Mouse (Mus musculus) right cerebral cortex, adult 2 months (tissue): Measurements from ENCODE around the gene Zfp592.
A peak's percentile ranks its signal among the peaks of the same experiment; 100 is the strongest.
"Not testable (repeated sequence)": the region's sequence is repeated elsewhere in the genome, so short reads cannot be mapped to it uniquely, and the experiment has no call there.

ENCODE experiments used
- DNase-seq, 2 experiments: peaks; one replicate each; pipeline ENCODE4 v3.0.0; 2021 to 2022; ENCODE audit warnings: low spot score in 2 of 2

The Zfp592 gene

DNA sequence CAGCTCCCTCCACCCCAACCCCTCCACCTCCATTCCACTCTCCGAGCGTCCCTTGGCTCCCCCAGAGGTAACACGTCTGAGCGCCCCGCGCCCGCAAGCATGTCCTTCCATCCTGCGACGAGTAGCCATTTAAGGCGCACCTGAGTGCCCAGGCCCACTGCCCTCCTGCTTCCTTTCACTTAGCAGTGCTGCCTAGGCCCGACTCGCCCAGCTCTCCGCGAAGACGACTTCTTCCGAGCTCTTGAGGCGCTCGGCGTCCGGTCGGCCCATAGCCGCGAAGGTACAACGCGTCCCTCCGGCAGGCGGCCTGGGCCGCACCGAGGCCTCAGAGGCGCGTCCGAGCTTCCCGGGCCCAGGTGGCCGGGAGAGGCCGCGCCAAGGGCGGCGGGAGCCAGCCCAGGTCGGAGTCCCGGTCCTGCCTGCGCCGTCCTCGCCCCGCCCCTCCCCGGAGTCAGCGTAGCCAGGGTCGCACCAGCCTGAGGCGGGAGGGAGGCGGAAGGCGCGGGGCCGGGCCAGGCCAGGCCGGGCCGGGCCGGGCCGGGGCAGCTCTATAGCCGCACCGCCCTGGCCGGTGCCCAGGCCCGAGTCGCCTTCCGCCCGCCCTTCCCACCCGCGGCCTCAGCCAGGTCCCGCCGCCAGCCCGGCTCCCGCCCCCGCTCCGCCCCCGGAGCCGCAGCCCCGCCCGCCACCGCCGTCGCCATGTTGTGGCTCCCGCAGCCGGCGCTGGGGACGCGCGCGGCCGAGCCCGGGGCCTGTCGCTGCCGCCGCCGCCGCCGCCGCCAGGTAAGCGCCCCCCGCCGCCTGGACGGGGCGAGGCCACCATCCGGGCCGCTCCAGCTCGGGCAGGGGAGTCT lies at the start of gene Zfp592:
Gene Zfp592, plus strand, starts transcription at position 702 of the 854 bp plus-strand sequence.
- DNase-seq = peak; percentile 50 to 70

DNA sequence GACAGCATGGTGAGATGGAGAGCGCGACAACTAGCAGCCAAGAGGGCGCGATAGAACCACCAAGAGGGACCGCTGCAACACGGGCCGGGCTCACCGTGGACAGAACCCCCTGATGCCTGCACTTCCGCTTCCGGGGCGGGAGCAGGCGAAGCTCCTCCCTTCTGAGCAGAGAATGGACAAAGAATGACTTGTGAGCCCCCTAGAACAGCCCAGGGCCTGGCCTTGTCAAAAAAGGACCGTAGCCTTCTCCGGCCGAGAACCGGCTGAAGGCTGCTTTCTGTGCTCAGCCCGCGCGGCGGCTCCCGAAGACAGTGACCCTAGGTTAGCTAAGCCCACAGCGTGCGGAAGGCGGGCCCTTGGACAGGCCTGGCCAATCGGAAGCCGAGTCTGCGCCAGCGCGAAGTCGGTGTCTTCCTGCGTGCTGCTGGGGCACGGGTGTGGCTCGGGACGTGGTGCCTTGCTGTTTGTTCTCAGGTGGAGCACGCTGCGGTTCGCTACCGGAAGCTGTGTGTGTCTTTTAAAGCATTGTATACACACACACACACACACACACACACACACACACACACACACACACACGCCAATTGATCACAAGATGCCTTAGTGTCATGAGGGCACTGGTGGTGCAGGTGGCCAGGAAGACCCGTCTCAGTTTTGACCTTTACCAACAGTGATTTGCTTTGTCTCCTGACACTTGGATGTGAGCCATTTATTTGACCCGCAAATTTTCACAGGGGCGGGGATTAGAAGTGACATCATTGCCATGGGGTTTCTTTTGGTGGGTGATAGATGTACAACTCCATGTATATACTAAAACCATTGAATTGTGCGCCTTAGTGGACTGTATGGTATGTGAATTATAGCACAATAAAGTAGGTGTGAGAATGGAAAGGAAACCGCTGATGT lies 45.8 kb upstream of the Zfp592 start, which contains the start of gene Sec11a:
Gene Sec11a, minus strand, starts transcription at position 336 of the 906 bp plus-strand sequence.
- peak; percentile 95 to 98 for DNase-seq

DNA sequence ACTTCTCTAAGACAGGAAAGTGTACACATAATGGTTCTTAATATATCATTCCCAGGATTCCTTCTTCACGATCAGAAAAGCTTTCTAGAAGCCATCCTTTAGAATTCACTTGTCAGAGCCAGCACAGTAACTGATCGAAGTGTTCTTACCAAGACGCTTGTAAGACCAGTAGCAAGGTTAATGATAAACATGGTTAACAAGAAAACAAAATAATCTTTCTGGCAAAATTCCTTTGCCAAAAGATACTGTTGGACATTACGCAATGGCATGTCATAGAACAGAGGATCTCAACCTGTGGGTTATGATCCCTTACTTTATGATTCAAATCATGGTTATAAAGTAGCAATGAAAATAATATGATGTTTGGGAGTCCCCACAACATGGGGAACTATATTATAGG lies 42.0 kb upstream of the Zfp592 start:
- DNase-seq = no peak

DNA sequence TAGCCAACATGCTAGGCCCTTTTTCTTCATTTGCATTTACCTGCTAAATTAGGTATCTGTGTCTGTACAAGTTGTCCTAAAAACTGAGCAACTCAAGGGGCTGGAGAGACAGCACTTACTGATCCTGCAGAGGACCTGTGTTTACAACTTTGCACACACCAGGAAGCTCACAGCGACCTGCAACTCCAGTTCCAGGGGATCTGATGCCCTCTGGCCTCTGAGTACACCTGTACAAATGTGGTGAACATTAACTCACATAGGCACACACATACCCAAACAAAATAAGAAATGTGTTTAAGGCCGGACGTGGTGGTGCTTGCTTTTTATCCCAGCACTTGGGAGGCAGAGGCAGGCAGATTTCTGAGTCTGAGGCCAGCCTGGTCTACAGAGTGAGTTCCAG lies 41.3 kb upstream of the Zfp592 start:
- DNase-seq = no peak

GRCm38 (mm10) chr7:80954251-80954650 lies 39.2 kb upstream of the Zfp592 start:
- DNase-seq = no peak

DNA sequence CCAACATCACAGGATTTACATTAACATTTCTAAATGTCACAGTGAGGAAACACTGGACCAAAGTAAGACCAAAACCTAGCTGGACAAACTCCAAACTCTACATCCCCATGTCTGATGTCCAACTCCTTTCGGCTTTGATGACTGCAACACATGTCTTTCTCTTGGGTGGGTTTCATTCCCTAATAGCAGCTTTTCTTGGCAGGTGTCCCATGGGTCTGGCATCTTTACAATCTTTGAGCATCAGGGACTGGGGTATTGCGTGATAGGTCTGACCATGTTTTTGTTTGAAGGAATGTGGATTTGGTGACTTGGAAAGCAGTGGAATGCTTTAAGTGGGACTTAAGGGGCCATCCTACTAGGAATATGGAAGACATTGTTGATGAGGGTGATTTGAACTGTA lies 36.6 kb upstream of the Zfp592 start:
- no peak for DNase-seq

DNA sequence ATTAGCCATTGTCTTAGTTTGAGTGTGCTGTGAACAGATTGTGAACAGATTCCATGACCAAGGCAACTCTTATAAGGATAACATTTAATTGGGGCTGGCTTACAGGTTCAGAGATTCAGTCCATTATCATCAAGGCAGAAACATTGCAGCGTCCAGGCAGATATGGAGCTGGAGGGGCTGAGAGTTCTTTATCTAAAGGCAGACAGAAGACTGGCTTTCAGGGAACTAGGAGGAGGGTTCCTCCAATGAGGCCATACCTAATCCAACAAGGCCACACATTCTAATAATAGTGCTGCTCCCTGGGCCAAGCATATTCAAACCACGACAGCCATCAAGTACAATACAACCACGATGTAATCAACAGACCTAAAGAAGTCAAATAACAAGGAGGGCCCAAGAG lies 34.5 kb upstream of the Zfp592 start:
- DNase-seq = no peak

DNA sequence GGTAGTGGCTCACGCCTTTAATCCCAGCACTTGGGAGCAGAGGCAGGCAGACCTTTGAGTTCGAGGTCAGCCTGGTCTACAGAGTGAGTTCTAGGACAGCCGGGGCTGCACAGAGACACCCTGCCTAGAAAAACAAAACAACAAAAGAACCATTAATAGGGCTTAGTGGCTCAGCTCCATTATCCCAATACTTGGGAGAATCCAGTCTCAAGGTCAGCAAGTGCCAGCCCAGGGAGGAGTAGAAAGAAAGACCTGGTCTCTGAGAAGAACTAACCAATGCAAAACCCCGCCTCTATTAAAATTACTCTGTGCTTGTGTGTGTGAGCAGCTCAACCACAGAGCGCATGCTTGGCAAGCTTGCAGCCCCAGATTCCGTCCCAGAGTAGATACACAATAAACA lies 30.7 kb upstream of the Zfp592 start:
- DNase-seq = no peak

GRCm38 (mm10) chr7:80970913-80971312 lies 22.6 kb upstream of the Zfp592 start:
- DNase-seq = no peak

- no peak for DNase-seq
Measured at GRCm38 (mm10) chr7:80971419-80971818, 22.1 kb upstream of the Zfp592 start.

DNA sequence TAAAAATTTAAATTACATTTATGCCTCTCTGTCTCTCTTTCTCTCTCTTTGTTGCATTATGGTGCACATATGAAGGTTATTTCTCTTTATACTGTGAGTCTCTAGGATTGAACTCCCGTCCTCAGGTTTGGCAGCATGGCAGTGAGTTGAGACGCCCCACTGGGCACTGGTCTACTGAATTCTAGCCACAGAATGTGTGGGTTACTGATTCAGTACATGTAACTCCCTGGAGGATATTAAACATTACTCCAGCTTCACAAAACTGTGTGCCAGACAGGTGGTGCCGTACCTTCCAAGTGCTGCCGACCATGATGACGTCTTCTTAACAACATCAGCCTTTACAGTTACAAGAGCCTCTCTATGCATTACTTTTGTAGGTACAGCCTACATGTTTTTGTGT lies 21.4 kb upstream of the Zfp592 start:
- DNase-seq = no peak

GRCm38 (mm10) chr7:80972920-80973637 lies 20.4 kb upstream of the Zfp592 start:
- not testable (repeated sequence) for DNase-seq

GRCm38 (mm10) chr7:80973638-80974015 lies 19.9 kb upstream of the Zfp592 start:
- not testable (repeated sequence) for DNase-seq

GRCm38 (mm10) chr7:80980566-80980965 lies 12.9 kb upstream of the Zfp592 start:
- no peak for DNase-seq

DNA sequence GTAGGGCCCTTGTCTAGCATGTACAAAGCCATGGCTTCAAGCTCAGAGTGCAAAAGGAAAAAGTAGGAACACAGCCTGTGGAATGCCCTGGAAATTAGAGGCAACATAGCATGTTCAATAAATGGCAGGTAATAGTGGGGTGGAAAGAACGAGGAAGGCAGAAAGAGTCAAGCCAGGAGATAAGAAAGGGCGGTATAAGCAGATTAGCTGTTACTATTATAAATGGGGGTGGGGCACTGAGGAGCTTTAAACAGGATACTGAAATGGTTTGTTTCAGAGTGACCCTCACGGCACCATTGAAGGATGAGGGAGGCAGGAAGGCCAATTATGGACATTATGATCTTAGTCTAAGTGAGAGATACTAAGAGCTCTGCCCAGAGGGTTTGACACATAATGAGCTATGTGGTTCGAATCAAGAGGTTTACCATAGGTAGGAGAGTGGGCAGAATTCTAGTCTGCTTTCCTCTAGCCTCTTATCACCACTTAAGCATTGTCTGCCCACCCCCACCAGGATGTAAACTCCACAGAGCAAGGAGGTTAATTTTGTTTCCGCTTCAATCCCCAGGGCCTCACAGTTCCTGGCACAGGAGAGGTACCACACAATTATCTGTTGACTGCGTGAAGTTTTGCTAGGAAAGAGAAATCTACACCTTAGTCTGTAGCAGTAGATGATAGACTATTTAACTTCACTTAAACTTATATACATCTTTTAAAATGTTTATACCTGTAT lies 6.9 kb upstream of the Zfp592 start:
- no peak for DNase-seq

- DNase-seq = no peak
Measured at GRCm38 (mm10) chr7:80987805-80988625, 5.5 kb upstream of the Zfp592 start.

DNA sequence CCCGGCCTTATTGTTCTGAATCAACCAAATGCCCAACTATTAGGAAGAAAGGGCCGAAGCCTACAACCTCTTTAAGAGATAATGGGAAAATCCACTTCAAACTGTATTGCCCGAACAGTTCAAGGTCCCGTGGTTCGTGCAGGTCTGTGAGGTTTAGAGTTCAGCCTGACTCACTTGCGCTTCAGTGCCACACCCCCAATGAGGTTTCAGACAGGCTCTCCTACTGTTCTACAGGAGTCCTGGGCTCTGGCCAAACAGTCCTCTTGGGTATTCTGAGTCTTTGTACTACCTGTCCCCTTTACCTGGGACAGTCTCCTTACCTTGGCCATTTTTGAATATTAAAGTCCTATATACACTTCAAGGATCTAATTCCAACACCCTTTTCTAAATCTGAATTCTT lies 3.2 kb upstream of the Zfp592 start:
- DNase-seq = no peak

- DNase-seq = no peak
Measured at GRCm38 (mm10) chr7:80991589-80991988, 1.9 kb upstream of the Zfp592 start.

DNA sequence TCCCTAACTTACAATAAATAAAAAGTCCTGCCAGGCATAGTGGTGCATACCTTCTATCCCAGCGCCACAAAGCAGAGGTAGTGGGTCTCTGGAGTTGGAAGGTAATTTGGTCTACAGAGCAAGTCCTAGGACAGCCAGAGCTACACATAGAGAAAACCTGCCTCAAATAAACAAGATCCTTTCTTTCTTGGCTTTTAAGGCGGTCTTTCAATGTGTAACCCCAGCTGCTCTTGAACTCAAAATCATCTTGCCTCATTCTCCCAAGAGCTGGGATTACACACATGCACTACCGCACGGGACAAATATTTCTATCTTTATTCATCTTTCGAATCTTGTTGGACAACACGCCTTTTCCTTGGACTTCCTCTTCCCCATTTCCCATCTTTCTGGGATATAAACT lies 1.4 kb upstream of the Zfp592 start:
- no peak for DNase-seq

- DNase-seq = peak in 1 of 2 experiments; percentile 16
Measured at GRCm38 (mm10) chr7:80992631-80992979, 876 bp upstream of the Zfp592 start.
